Mouse (Mus musculus) midbrain, embryonic 15.5 days (tissue): ENCODE results near the gene Akap8l. TPM values are rescaled to one million over a fixed set of nuclear protein-coding genes. Genes with fewer than 3 reads are reported as not detected.

Experiments used
- ATAC-seq: fragments of 200-750 bp; cut with Nextera tagmentation; replicated peaks from 2 replicates; pipeline ENCODE4 v1.8.0; 2017; ENCODE audit warnings: moderate TSS enrichment
- H3K27ac ChIP-seq: fragments of 300-500 bp; sonication (generic); 2 replicates; pipeline ENCODE4 v1.5.1; 2015; ENCODE audit warnings: mild to moderate bottlenecking, inconsistent platforms
- H3K27me3 ChIP-seq: fragments of 300-500 bp; sonication (generic); replicated peaks from 2 replicates; pipeline ENCODE4 v1.6.1; 2015; ENCODE audit warnings: inconsistent platforms
- H3K36me3 ChIP-seq: fragments of 300-500 bp; sonication (generic); replicated peaks from 2 replicates; pipeline ENCODE4 v1.6.1; 2015; ENCODE audit warnings: inconsistent platforms
- H3K4me1 ChIP-seq: fragments of 300-500 bp; sonication (generic); 2 replicates; pipeline ENCODE4 v1.6.1; 2015; ENCODE audit warnings: inconsistent platforms
- H3K4me2 ChIP-seq: fragments of 300-500 bp; sonication (generic); 2 replicates; pipeline ENCODE4 v1.6.1; 2015; ENCODE audit warnings: inconsistent platforms, mild to moderate bottlenecking, moderate library complexity
- H3K4me3 ChIP-seq: fragments of 300-500 bp; sonication (generic); 2 replicates; pipeline ENCODE4 v1.5.1; 2015; ENCODE audit warnings: mild to moderate bottlenecking, inconsistent platforms
- H3K9ac ChIP-seq: fragments of 300-500 bp; sonication (generic); 2 replicates; pipeline ENCODE4 v1.6.1; 2015; ENCODE audit warnings: mild to moderate bottlenecking, inconsistent platforms
- H3K9me3 ChIP-seq: fragments of 300-500 bp; sonication (generic); 2 replicates; pipeline ENCODE4 v1.6.1; 2016; ENCODE audit warnings: inconsistent platforms
- whole genome bisulfite sequencing: fragments of 180-500 bp; shearing (Covaris S2); methylation state at CpG from one replicate; pipeline ENCODE4 v1.1.7; 2015; ENCODE audit warnings: mixed read lengths; 5-methylcytosine and 5-hydroxymethylcytosine counted together
- polyA plus RNA-seq: library from polyadenylated mRNA; unstranded; fragments of >200 nt; fragmentation: Nextera tagmentation; extraction: Ambion mirVana; gene quantifications from 2 replicates; pipeline ENCODE4 v1.2.1, GENCODE M21; 2015

Gene Akap8l
- polyA plus RNA-seq, 1 experiment from 2014 or later = 187 TPM

- no peak overlapping the region for H3K4me3 ChIP-seq
- H3K4me1 ChIP-seq = no peaks in the 10 kb centered on the region
- ATAC-seq = peak; percentile 11; the same call in 1 of the 2 replicates
- H3K36me3 ChIP-seq = peaks cover 67% of the 10 kb centered on the region
- H3K9me3 ChIP-seq = no peaks in the 10 kb centered on the region
- H3K27me3 ChIP-seq = no peaks in the 10 kb centered on the region
- H3K4me2 ChIP-seq = no peak overlapping the region
- H3K27ac ChIP-seq = no peak overlapping the region
- 93% methylated on average over 31 of the region's 31 CpGs for WGBS
- no peak overlapping the region for H3K9ac ChIP-seq
These were observed 16.6 kb downstream of the Akap8l start for GRCm38 (mm10) chr17:32333675-32334303.

- Histone ChIP-seq H3K27ac (no peak overlapping the region), H3K36me3 (peaks cover 28% of the 10 kb centered on the region), H3K9me3 (no peaks in the 10 kb centered on the region), H3K9ac (no peak overlapping the region), H3K4me3 (no peak overlapping the region), H3K4me2 (no peak overlapping the region), H3K27me3 (no peaks in the 10 kb centered on the region), H3K4me1 (peaks cover 5% of the 10 kb centered on the region)
- ATAC-seq = no peak
These were observed 22.9 kb downstream of the Akap8l start for GRCm38 (mm10) chr17:32327501-32327900.

GRCm38 (mm10) chr17:32322809-32323208, 27.6 kb downstream of the Akap8l start:
- WGBS = 93% methylated on average over 1 of the region's 1 CpGs
- no peak overlapping the region for H3K4me2 ChIP-seq
- H3K9ac ChIP-seq = no peak overlapping the region

GRCm38 (mm10) chr17:32321836-32322235, 28.6 kb downstream of the Akap8l start:
- peak overlapping the region; percentile 69 for H3K4me2 ChIP-seq
- peaks cover 10% of the 10 kb centered on the region; the same call in 1 of the 2 replicates for H3K36me3 ChIP-seq
- 24% methylated on average over 6 of the region's 6 CpGs for WGBS
- H3K4me3 ChIP-seq = peak overlapping the region; percentile 97
- peak overlapping the region; percentile 88 for H3K9ac ChIP-seq
- ATAC-seq = no peak; the same call in 1 of the 2 replicates
- H3K9me3 ChIP-seq = no peaks in the 10 kb centered on the region
- H3K4me1 ChIP-seq = peaks cover 34% of the 10 kb centered on the region
- no peaks in the 10 kb centered on the region for H3K27me3 ChIP-seq
- H3K27ac ChIP-seq = peak overlapping the region; percentile 99

More at GRCm38 (mm10) chr17:32322809-32323208, 27.6 kb downstream of the Akap8l start:
- H3K4me1 ChIP-seq = peaks cover 34% of the 10 kb centered on the region
- H3K36me3 ChIP-seq = peaks cover 9% of the 10 kb centered on the region; the same call in 1 of the 2 replicates
- no peak overlapping the region for H3K4me3 ChIP-seq
- H3K9me3 ChIP-seq = no peaks in the 10 kb centered on the region
- ATAC-seq = no peak
- no peak overlapping the region for H3K27ac ChIP-seq
- H3K27me3 ChIP-seq = no peaks in the 10 kb centered on the region

- H3K4me2 ChIP-seq = peak overlapping the region; percentile 69
- peak; percentile 71 for ATAC-seq
- peak overlapping the region; percentile 99 for H3K27ac ChIP-seq
- peaks cover 34% of the 10 kb centered on the region for H3K4me1 ChIP-seq
- WGBS = under 1% methylated on average over 23 of the region's 23 CpGs
- H3K27me3 ChIP-seq = no peaks in the 10 kb centered on the region
- H3K36me3 ChIP-seq = peaks cover 10% of the 10 kb centered on the region
- peak overlapping the region; percentile 97 for H3K4me3 ChIP-seq
- no peaks in the 10 kb centered on the region for H3K9me3 ChIP-seq
- peak overlapping the region; percentile 88 for H3K9ac ChIP-seq
These were observed 29.0 kb downstream of the Akap8l start for GRCm38 (mm10) chr17:32321390-32321734.

- H3K9ac ChIP-seq = peak within 1 kb of the TSS; percentile 95
- H3K36me3 ChIP-seq = peaks cover 15% of the 10 kb centered on the region
- peak within 1 kb of the TSS; percentile 69 for H3K4me2 ChIP-seq
- H3K27me3 ChIP-seq = no peaks in the 10 kb centered on the region
- peak; percentile 98 for ATAC-seq
- H3K27ac ChIP-seq = peak within 1 kb of the TSS; percentile 99
- peak within 1 kb of the TSS; percentile 97 for H3K4me3 ChIP-seq
- H3K4me1 ChIP-seq = peaks cover 34% of the 10 kb centered on the region
- no peaks in the 10 kb centered on the region for H3K9me3 ChIP-seq
- WGBS = under 1% methylated on average over 83 of the region's 83 CpGs
These were observed 29.6 kb downstream of the Akap8l start, which contains the start of gene Akap8 for GRCm38 (mm10) chr17:32320597-32321389. Gene Akap8, minus strand, starts transcription at chr17:32321238.

GRCm38 (mm10) chr17:32319950-32320349, 30.5 kb downstream of the Akap8l start:
- peak overlapping the region; percentile 69 for H3K4me2 ChIP-seq
- H3K4me3 ChIP-seq = peak overlapping the region; percentile 97
- no peak for ATAC-seq
- peaks cover 23% of the 10 kb centered on the region for H3K36me3 ChIP-seq
- peak overlapping the region; percentile 99 for H3K27ac ChIP-seq
- H3K4me1 ChIP-seq = peaks cover 34% of the 10 kb centered on the region
- peak overlapping the region; percentile 95 for H3K9ac ChIP-seq
- H3K27me3 ChIP-seq = no peaks in the 10 kb centered on the region
- WGBS = under 1% methylated on average over 7 of the region's 7 CpGs
- H3K9me3 ChIP-seq = no peaks in the 10 kb centered on the region

GRCm38 (mm10) chr17:32317708-32318107, 32.7 kb downstream of the Akap8l start:
- H3K36me3 ChIP-seq = peaks cover 46% of the 10 kb centered on the region
- H3K4me3 ChIP-seq = no peak overlapping the region
- H3K9ac ChIP-seq = no peak overlapping the region
- H3K4me1 ChIP-seq = peaks cover 31% of the 10 kb centered on the region
- no peak overlapping the region for H3K4me2 ChIP-seq
- no peaks in the 10 kb centered on the region for H3K27me3 ChIP-seq
- 91% methylated on average over 3 of the region's 3 CpGs for WGBS
- H3K27ac ChIP-seq = no peak overlapping the region
- no peaks in the 10 kb centered on the region for H3K9me3 ChIP-seq
- ATAC-seq = no peak

GRCm38 (mm10) chr17:32317032-32317431, 33.4 kb downstream of the Akap8l start:
- peaks cover 52% of the 10 kb centered on the region for H3K36me3 ChIP-seq
- WGBS = 95% methylated on average over 8 of the region's 8 CpGs

GRCm38 (mm10) chr17:32315560-32315959, 34.8 kb downstream of the Akap8l start:
- no peak for ATAC-seq
- H3K4me3 ChIP-seq = no peak overlapping the region
- 93% methylated on average over 5 of the region's 5 CpGs for WGBS

More at GRCm38 (mm10) chr17:32317032-32317431, 33.4 kb downstream of the Akap8l start:
- Histone ChIP-seq H3K4me3 (no peak overlapping the region), H3K4me2 (no peak overlapping the region), H3K9me3 (no peaks in the 10 kb centered on the region), H3K9ac (no peak overlapping the region), H3K27ac (no peak overlapping the region), H3K27me3 (no peaks in the 10 kb centered on the region), H3K4me1 (peaks cover 25% of the 10 kb centered on the region)
- ATAC-seq = no peak

GRCm38 (mm10) chr17:32313892-32314291, 36.5 kb downstream of the Akap8l start:
- Histone ChIP-seq H3K36me3 (peaks cover 84% of the 10 kb centered on the region), H3K4me2 (no peak overlapping the region), H3K27me3 (no peaks in the 10 kb centered on the region), H3K9me3 (no peaks in the 10 kb centered on the region), H3K4me1 (peaks cover 10% of the 10 kb centered on the region), H3K4me3 (no peak overlapping the region), H3K9ac (no peak overlapping the region), H3K27ac (no peak overlapping the region)
- 86% methylated on average over 5 of the region's 5 CpGs for WGBS
- no peak for ATAC-seq

More at GRCm38 (mm10) chr17:32315560-32315959, 34.8 kb downstream of the Akap8l start:
- no peak overlapping the region for H3K4me2 ChIP-seq
- H3K27me3 ChIP-seq = no peaks in the 10 kb centered on the region
- H3K27ac ChIP-seq = no peak overlapping the region
- peaks cover 67% of the 10 kb centered on the region for H3K36me3 ChIP-seq
- H3K9me3 ChIP-seq = no peaks in the 10 kb centered on the region
- peaks cover 21% of the 10 kb centered on the region for H3K4me1 ChIP-seq
- no peak overlapping the region for H3K9ac ChIP-seq

- no peak overlapping the region for H3K4me3 ChIP-seq
- H3K9ac ChIP-seq = no peak overlapping the region
- H3K4me2 ChIP-seq = no peak overlapping the region
- H3K27ac ChIP-seq = no peak overlapping the region
- H3K4me1 ChIP-seq = no peaks in the 10 kb centered on the region
- H3K36me3 ChIP-seq = peaks cover 93% of the 10 kb centered on the region
- H3K27me3 ChIP-seq = no peaks in the 10 kb centered on the region
- ATAC-seq = no peak
- H3K9me3 ChIP-seq = no peaks in the 10 kb centered on the region
- 94% methylated on average over 8 of the region's 8 CpGs for WGBS
These were observed 37.6 kb downstream of the Akap8l start for GRCm38 (mm10) chr17:32312801-32313200.
